Mouse (Mus musculus): ENCODE data around the gene Tent5d. TPM values are rescaled to one million over a fixed set of nuclear protein-coding genes. Genes with fewer than 3 reads are reported as not detected.

The Tent5d gene
- polyA plus RNA-seq, 1 experiment from 2014 or later: not detected

- H3K36me3 ChIP-seq (ENCODE audit: control insufficient read depth, insufficient read depth, low read length): no peaks in the 10 kb centered on the region
- no peak overlapping the region for H3K4me2 ChIP-seq (replicated peaks; ENCODE audit: low read depth)
- H3K9me3 ChIP-seq (ENCODE audit: control insufficient read depth, low read length): no peaks in the 10 kb centered on the region
- no peak for DNase-seq (ENCODE audit: low spot score)
- no peak overlapping the region for H3K27ac ChIP-seq (replicated peaks)
- H3K27me3 ChIP-seq (ENCODE audit: control insufficient read depth, insufficient read depth, low read length): no peaks in the 10 kb centered on the region
- no peaks in the 10 kb centered on the region for H3K4me1 ChIP-seq (replicated peaks; ENCODE audit: control insufficient read depth, insufficient read depth)
- H3K4me3 ChIP-seq (ENCODE audit: low read depth, low read length): no peak overlapping the region
- TF ChIP-seq CTCF (IDR thresholded peaks at IDR 0.05; ENCODE audit: low read depth) (no peak), EP300 (optimal IDR thresholded peaks at IDR 0.05) (no peak)
- ATAC-seq (ENCODE audit: low FRiP score, low TSS enrichment): no peak
- H3K9ac ChIP-seq (ENCODE audit: low read length): no peak overlapping the region
Measured at GRCm38 (mm10) chrX:107812120-107812519, 19.7 kb downstream of the Tent5d start.

DNA sequence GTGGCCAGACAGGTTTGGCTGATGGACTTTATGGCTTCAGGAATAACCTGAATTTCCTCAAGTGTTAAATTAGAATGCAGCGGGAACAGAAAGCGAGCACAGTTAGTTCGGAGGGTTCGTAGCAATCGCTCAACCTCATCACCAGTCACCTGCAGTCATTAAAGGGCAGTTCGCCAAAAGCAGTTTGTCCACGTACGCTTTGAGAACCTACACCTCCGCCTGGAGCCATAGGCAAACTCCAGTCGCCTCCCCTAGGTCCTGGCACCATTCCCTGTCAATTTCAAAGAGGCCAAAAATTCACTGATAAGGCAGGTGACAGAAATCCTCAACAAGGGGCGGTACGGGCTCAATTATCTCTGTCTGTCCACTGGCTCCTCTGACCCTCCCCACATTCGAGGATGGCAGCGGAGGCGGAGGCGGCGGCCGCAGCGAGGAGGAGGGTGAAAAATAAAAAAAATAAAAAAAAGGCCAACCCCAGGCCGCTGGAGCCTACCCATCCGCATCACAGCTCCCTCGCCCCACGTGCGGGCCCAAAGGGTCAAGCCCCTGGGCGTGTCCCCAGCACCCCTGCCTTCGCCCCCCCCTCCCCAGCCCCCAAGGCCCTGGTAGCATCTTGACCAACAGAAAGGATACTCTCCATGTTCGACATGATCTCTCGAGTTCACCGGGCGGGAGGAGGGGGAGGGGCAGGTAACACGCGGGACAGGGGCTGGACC lies 23.3 kb downstream of the Tent5d start:
- peak; percentile 82 for ATAC-seq (ENCODE audit: low FRiP score, low TSS enrichment)

DNA sequence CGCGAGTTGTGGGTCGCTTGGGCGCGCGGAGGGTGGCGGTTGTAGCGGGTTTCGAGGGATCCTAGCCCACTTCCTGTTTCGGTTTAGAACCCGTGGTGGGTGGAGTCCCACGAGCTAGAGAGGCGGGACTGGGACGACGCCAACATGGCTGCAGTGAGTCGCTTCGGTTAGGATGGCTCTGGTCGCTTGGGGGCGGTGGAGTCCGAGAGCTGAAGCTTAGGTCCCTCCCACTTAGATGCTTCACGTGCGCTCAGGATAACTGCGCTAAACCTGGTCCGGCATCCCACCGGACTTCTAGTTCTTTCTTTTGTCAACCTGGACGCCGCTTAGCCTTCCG lies 23.8 kb downstream of the Tent5d start, which contains the start of gene 2610002M06Rik:
Gene 2610002M06Rik (minus strand): TSS at position 117 of the 337 bp plus-strand sequence.
- Histone ChIP-seq H3K27me3 (ENCODE audit: control insufficient read depth, insufficient read depth, low read length) (no peaks in the 10 kb centered on the region), H3K4me1 (replicated peaks; ENCODE audit: control insufficient read depth, insufficient read depth) (no peaks in the 10 kb centered on the region), H3K9me3 (ENCODE audit: control insufficient read depth, low read length) (no peaks in the 10 kb centered on the region), H3K4me3 (ENCODE audit: low read depth, low read length) (peak within 1 kb of the TSS; percentile 61), H3K27ac (replicated peaks) (peak within 1 kb of the TSS; percentile 81), H3K36me3 (ENCODE audit: control insufficient read depth, insufficient read depth, low read length) (no peaks in the 10 kb centered on the region), H3K4me2 (replicated peaks; ENCODE audit: low read depth) (peak within 1 kb of the TSS; percentile 53), H3K9ac (ENCODE audit: low read length) (peak within 1 kb of the TSS; percentile 76)
- 22% methylated on average over 21 of the region's 28 CpGs for WGBS
- DNase-seq (ENCODE audit: low spot score) (peak; percentile 89), ATAC-seq (ENCODE audit: low FRiP score, low TSS enrichment) (peak; percentile 100)
- TF ChIP-seq EP300 (optimal IDR thresholded peaks at IDR 0.05) (no peak), CTCF (IDR thresholded peaks at IDR 0.05; ENCODE audit: low read depth) (peak; percentile 77)

More for the DNA sequence above, 23.3 kb downstream of the Tent5d start:
- no peaks in the 10 kb centered on the region for H3K9me3 ChIP-seq (ENCODE audit: control insufficient read depth, low read length)
- peak; percentile 26 for DNase-seq (ENCODE audit: low spot score)
- peak overlapping the region; percentile 76 for H3K9ac ChIP-seq (ENCODE audit: low read length)
- peak overlapping the region; percentile 61 for H3K4me3 ChIP-seq (ENCODE audit: low read depth, low read length)
- H3K4me2 ChIP-seq (replicated peaks; ENCODE audit: low read depth): peak overlapping the region; percentile 53
- H3K27me3 ChIP-seq (ENCODE audit: control insufficient read depth, insufficient read depth, low read length): no peaks in the 10 kb centered on the region
- H3K4me1 ChIP-seq (replicated peaks; ENCODE audit: control insufficient read depth, insufficient read depth): no peaks in the 10 kb centered on the region
- WGBS: 16% methylated on average over 31 of the region's 32 CpGs
- H3K27ac ChIP-seq (replicated peaks): peak overlapping the region; percentile 81
- no peaks in the 10 kb centered on the region for H3K36me3 ChIP-seq (ENCODE audit: control insufficient read depth, insufficient read depth, low read length)
- TF ChIP-seq EP300 (optimal IDR thresholded peaks at IDR 0.05): no peak
- no peak for TF ChIP-seq CTCF (IDR thresholded peaks at IDR 0.05; ENCODE audit: low read depth)

GRCm38 (mm10) chrX:107816726-107817125 lies 24.3 kb downstream of the Tent5d start:
- Histone ChIP-seq H3K9ac (ENCODE audit: low read length) (no peak overlapping the region), H3K4me2 (replicated peaks; ENCODE audit: low read depth) (peak overlapping the region; percentile 38; the same call in 1 of the 2 replicates), H3K4me3 (ENCODE audit: low read depth, low read length) (no peak overlapping the region), H3K36me3 (ENCODE audit: control insufficient read depth, insufficient read depth, low read length) (no peaks in the 10 kb centered on the region), H3K27me3 (ENCODE audit: control insufficient read depth, insufficient read depth, low read length) (no peaks in the 10 kb centered on the region), H3K27ac (replicated peaks) (no peak overlapping the region), H3K4me1 (replicated peaks; ENCODE audit: control insufficient read depth, insufficient read depth) (no peaks in the 10 kb centered on the region), H3K9me3 (ENCODE audit: control insufficient read depth, low read length) (no peaks in the 10 kb centered on the region)
- DNase-seq (ENCODE audit: low spot score): no peak
- no peak for ATAC-seq (ENCODE audit: low FRiP score, low TSS enrichment)
- WGBS: 70% methylated on average over 6 of the region's 6 CpGs
- no peak for TF ChIP-seq EP300 (optimal IDR thresholded peaks at IDR 0.05)
- TF ChIP-seq CTCF (IDR thresholded peaks at IDR 0.05; ENCODE audit: low read depth): no peak

GRCm38 (mm10) chrX:107858165-107858564 lies 65.8 kb downstream of the Tent5d start:
- H3K9ac ChIP-seq (ENCODE audit: low read length): no peak overlapping the region
- no peaks in the 10 kb centered on the region for H3K4me1 ChIP-seq (replicated peaks; ENCODE audit: control insufficient read depth, insufficient read depth)
- ATAC-seq (ENCODE audit: low FRiP score, low TSS enrichment) (no peak), DNase-seq (ENCODE audit: low spot score) (no peak)
- H3K4me3 ChIP-seq (ENCODE audit: low read depth, low read length): no peak overlapping the region
- TF ChIP-seq CTCF (IDR thresholded peaks at IDR 0.05; ENCODE audit: low read depth) (no peak), EP300 (optimal IDR thresholded peaks at IDR 0.05) (no peak)
- H3K4me2 ChIP-seq (replicated peaks; ENCODE audit: low read depth): no peak overlapping the region
- WGBS: 37% methylated on average over 4 of the region's 4 CpGs
- H3K9me3 ChIP-seq (ENCODE audit: control insufficient read depth, low read length): no peaks in the 10 kb centered on the region
- no peaks in the 10 kb centered on the region for H3K36me3 ChIP-seq (ENCODE audit: control insufficient read depth, insufficient read depth, low read length)
- H3K27me3 ChIP-seq (ENCODE audit: control insufficient read depth, insufficient read depth, low read length): no peaks in the 10 kb centered on the region
- no peak overlapping the region for H3K27ac ChIP-seq (replicated peaks)

Other genes starting within 250 kb of the Tent5d start
- gene Tbx22, start 124.6 kb upstream of the Tent5d start, polyA plus RNA-seq (2015; fragmentation: Nextera tagmentation; extraction: Ambion mirVana): not detected in 2 replicates
- gene 2610002M06Rik, start 23.7 kb downstream of the Tent5d start, polyA plus RNA-seq (2015; fragmentation: Nextera tagmentation; extraction: Ambion mirVana): 8.2 TPM in 2 replicates
- gene Gm732, start 155.9 kb downstream of the Tent5d start, polyA plus RNA-seq (2015; fragmentation: Nextera tagmentation; extraction: Ambion mirVana): not detected in 2 replicates